Comparison of ENCODE assay signal across 31 mouse cellular contexts in the genomic region with DNA sequence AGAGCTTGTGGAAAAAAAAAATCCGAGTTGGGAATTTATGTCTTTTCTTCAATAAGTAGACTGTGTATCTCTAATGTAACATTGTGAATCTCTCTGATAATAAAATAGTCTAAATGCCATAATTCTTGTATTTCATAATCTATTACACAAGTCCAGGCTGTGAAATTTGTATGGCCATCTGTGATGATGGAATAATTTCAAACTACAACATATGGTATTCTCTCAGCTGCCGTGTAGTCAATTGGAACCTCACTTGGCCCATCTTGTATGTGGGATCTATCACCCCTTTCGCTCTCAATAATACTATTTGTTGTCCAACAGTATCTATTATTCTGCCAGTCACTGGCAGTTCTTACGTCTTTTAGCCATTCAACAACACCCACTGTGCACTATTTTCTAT. TPM values are rescaled to one million over a fixed set of nuclear protein-coding genes. Genes with fewer than 3 reads are reported as not detected.
"Had no signal": no experiment of that assay in that cellular context is flagged by ENCODE, and none has a peak within 500 bp of the region (broad histone marks: within the 10 kb centered on the region; RNA-seq: fewer than 3 reads in every experiment).

No protein-coding gene starts in this region.

- H3K9ac ChIP-seq: kidney, embryonic 15.5 days; limb, embryonic 13.5 days; liver, embryonic 12.5 days; liver, embryonic 15.5 days; lung, embryonic 15.5 days; midbrain, embryonic 13.5 days; neural tube, embryonic 13.5 days had no signal

- H3K4me3 ChIP-seq: kidney, embryonic 15.5 days; limb, embryonic 10.5 days; limb, embryonic 13.5 days; liver, embryonic 12.5 days; liver, embryonic 15.5 days; lung, embryonic 15.5 days; megakaryocyte, embryonic 14.5 days; midbrain, embryonic 10.5 days; midbrain, embryonic 13.5 days; myocyte; neural tube, embryonic 13.5 days had no signal

- H3K9me3 ChIP-seq: kidney, embryonic 15.5 days; limb, embryonic 10.5 days; limb, embryonic 13.5 days; liver, embryonic 12.5 days; liver, embryonic 15.5 days; lung, embryonic 15.5 days; midbrain, embryonic 10.5 days; midbrain, embryonic 13.5 days; neural tube, embryonic 13.5 days had no signal

- DNase-seq: kidney, adult 11 months; kidney, adult 8-10 months; kidney, postnatal 10 days; kidney, postnatal 36 days; liver; lung, adult 18-20 months; lung, postnatal 10 days; lung, postnatal 36 days; retina, postnatal 1 day; thymus, adult 2 months; thymus, postnatal 25 days had no signal

- H3K4me2 ChIP-seq: kidney, embryonic 15.5 days; limb, embryonic 13.5 days; liver, embryonic 12.5 days; liver, embryonic 15.5 days; lung, embryonic 15.5 days; midbrain, embryonic 13.5 days; neural tube, embryonic 13.5 days had no signal

- H3K27me3 ChIP-seq: kidney, embryonic 15.5 days; limb, embryonic 13.5 days; liver, embryonic 12.5 days; liver, embryonic 15.5 days; lung, embryonic 15.5 days; megakaryocyte, embryonic 14.5 days; midbrain, embryonic 13.5 days; neural tube, embryonic 13.5 days had no signal

- ATAC-seq: liver, embryonic 12.5 days; midbrain, embryonic 13.5 days; midbrain, embryonic 16.5 days had no signal

- H3K27ac ChIP-seq: kidney, embryonic 15.5 days; limb, embryonic 10.5 days; limb, embryonic 13.5 days; liver, embryonic 12.5 days; liver, embryonic 15.5 days; lung, embryonic 15.5 days; midbrain, embryonic 10.5 days; midbrain, embryonic 13.5 days; neural tube, embryonic 13.5 days had no signal

- H3K36me3 ChIP-seq: kidney, embryonic 15.5 days; limb, embryonic 10.5 days; limb, embryonic 13.5 days; liver, embryonic 12.5 days; liver, embryonic 15.5 days; lung, embryonic 15.5 days; midbrain, embryonic 10.5 days; midbrain, embryonic 13.5 days; neural tube, embryonic 13.5 days had no signal

- H3K4me1 ChIP-seq: kidney, embryonic 15.5 days; limb, embryonic 10.5 days; limb, embryonic 13.5 days; liver, embryonic 12.5 days; liver, embryonic 15.5 days; lung, embryonic 15.5 days; megakaryocyte, embryonic 14.5 days; midbrain, embryonic 10.5 days; midbrain, embryonic 13.5 days; neural tube, embryonic 13.5 days had no signal

RNA-seq across cellular contexts. Expression of a gene that starts 9.2 kb away (rescaled TPM):
- total RNA-seq: layer of hippocampus, adult 8-10 months; left cerebral cortex, adult 18-20 months; left cerebral cortex, postnatal 25 days; monocyte, adult 5-6 weeks; neutrophil, adult 5-6 weeks had no signal
- polyA plus RNA-seq: kidney, embryonic 15.5 days; limb, embryonic 10.5 days; limb, embryonic 13.5 days; liver, embryonic 12.5 days; liver, embryonic 15.5 days; lung, embryonic 15.5 days; midbrain, embryonic 10.5 days; midbrain, embryonic 13.5 days; midbrain, embryonic 16.5 days; myocyte; neural tube, embryonic 13.5 days; small intestine, adult 2 months; spleen, adult 2 months; stomach, embryonic 16.5 days; thymus, adult 2 months had no signal
